Comparison of ENCODE assay signal across 29 mouse cellular contexts in the genomic region with DNA sequence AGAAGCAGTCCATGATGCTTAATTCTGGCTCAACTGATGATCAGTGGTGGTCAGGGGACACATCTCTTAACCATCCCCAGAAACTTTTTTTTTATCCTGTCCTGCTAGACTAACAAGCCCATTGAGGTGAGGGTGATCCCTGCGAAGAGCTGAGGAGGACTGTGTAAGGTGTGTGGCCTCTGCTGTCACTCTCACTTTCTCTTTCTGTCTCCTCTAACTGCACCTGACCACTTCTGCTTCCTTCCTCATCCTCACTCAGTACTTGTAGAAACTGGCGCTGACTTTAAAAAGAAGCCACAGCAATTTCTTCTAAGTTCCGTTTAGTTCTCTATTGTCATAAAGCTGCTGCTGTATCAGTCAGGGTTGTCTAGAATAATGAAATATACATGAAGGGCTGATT. TPM values are rescaled to one million over a fixed set of nuclear protein-coding genes. Genes with fewer than 3 reads are reported as not detected.
"Had no signal": no experiment of that assay in that cellular context is flagged by ENCODE, and none has a peak within 500 bp of the region (broad histone marks: within the 10 kb centered on the region; RNA-seq: fewer than 3 reads in every experiment).

No protein-coding gene starts in this region.

- H3K36me3 ChIP-seq: heart, embryonic 13.5 days; heart, embryonic 15.5 days; hindbrain, embryonic 13.5 days; hindbrain, embryonic 15.5 days; intestine, embryonic 15.5 days; limb, embryonic 13.5 days; limb, embryonic 15.5 days; liver, embryonic 12.5 days had no signal

- H3K27ac ChIP-seq: heart, adult 2 months; heart, embryonic 13.5 days; heart, embryonic 15.5 days; hindbrain, embryonic 13.5 days; hindbrain, embryonic 15.5 days; intestine, embryonic 15.5 days; layer of hippocampus, adult 2 months; left cerebral cortex, adult 2 months; limb, embryonic 13.5 days; limb, embryonic 15.5 days; liver, embryonic 12.5 days; liver, embryonic 14.5 days had no signal

- H3K9me3 ChIP-seq: heart, embryonic 13.5 days; heart, embryonic 15.5 days; hindbrain, embryonic 13.5 days; hindbrain, embryonic 15.5 days; intestine, embryonic 15.5 days; limb, embryonic 15.5 days; liver, embryonic 12.5 days had no signal

- H3K4me3 ChIP-seq: heart, adult 2 months; heart, embryonic 13.5 days; heart, embryonic 15.5 days; hindbrain, embryonic 13.5 days; hindbrain, embryonic 15.5 days; intestine, embryonic 15.5 days; layer of hippocampus, adult 2 months; left cerebral cortex, adult 2 months; limb, embryonic 13.5 days; limb, embryonic 15.5 days; liver, embryonic 12.5 days had no signal

- H3K27me3 ChIP-seq: heart, embryonic 15.5 days; hindbrain, embryonic 13.5 days; hindbrain, embryonic 15.5 days; intestine, embryonic 15.5 days; limb, embryonic 13.5 days; limb, embryonic 15.5 days; liver, embryonic 12.5 days had no signal

- H3K4me1 ChIP-seq: heart, embryonic 15.5 days; hindbrain, embryonic 13.5 days; hindbrain, embryonic 15.5 days; intestine, embryonic 15.5 days; limb, embryonic 13.5 days; limb, embryonic 15.5 days; liver, embryonic 12.5 days had no signal

- ATAC-seq: inflammation-experienced regulatory T-cells, adult 6 months; intestine, embryonic 15.5 days; intestine, postnatal 0 days; liver, embryonic 12.5 days had no signal

- H3K4me2 ChIP-seq: heart, embryonic 11.5 days; heart, embryonic 13.5 days; heart, embryonic 15.5 days; hindbrain, embryonic 13.5 days; hindbrain, embryonic 15.5 days; intestine, embryonic 15.5 days; limb, embryonic 13.5 days; limb, embryonic 15.5 days; liver, embryonic 12.5 days had no signal

- H3K9ac ChIP-seq: heart, embryonic 13.5 days; heart, embryonic 15.5 days; hindbrain, embryonic 13.5 days; hindbrain, embryonic 15.5 days; intestine, embryonic 15.5 days; limb, embryonic 13.5 days; limb, embryonic 15.5 days; liver, embryonic 12.5 days; liver, embryonic 14.5 days had no signal

- DNase-seq: gastrocnemius, postnatal 10 days; gastrocnemius, postnatal 36 days; heart, adult 2 months; heart, postnatal 14 days; heart, postnatal 36 days; kidney, adult 18-20 months; kidney, adult 8-10 months; kidney, postnatal 10 days; kidney, postnatal 25 days; kidney, postnatal 4 days; left cerebral cortex, postnatal 4 days had no signal

RNA-seq across cellular contexts. Expression of a gene that starts 39.0 kb away (rescaled TPM):
- total RNA-seq: gastrocnemius, postnatal 10 days; gastrocnemius, postnatal 36 days; layer of hippocampus, adult 2 months; layer of hippocampus, postnatal 10 days; layer of hippocampus, postnatal 25 days; left cerebral cortex, adult 2 months; left cerebral cortex, postnatal 10 days; left cerebral cortex, postnatal 25 days; left cerebral cortex, postnatal 4 days had no signal
- polyA plus RNA-seq: inflammation-experienced regulatory T-cells, adult 6 months had no signal

RNA-seq across cellular contexts. Expression of a gene that starts 58.8 kb away (rescaled TPM):
- total RNA-seq: layer of hippocampus, adult 2 months had no signal
- polyA plus RNA-seq: inflammation-experienced regulatory T-cells, adult 6 months had no signal
